Mouse (Mus musculus): ENCODE measurements at regions not wholly inside any gene's neighbourhood (a gene's known extent, or its start where the extent isn't known, plus 50 kb on each side); places are given as distances from the start of the nearest gene placed in this dataset.

GRCm38 (mm10) chr8:53096272-53096784 lies 415.2 kb upstream of the Aga start:
- Histone ChIP-seq H3K27ac (ENCODE audit: low read depth, low read length) (no peak overlapping the region), H3K9me3 (ENCODE audit: low read length) (no peaks in the 10 kb centered on the region), H3K4me2 (ENCODE audit: low read depth) (no peak overlapping the region), H3K36me3 (ENCODE audit: insufficient read depth) (no peaks in the 10 kb centered on the region), H3K9ac (no peak overlapping the region), H3K4me1 (ENCODE audit: insufficient read depth) (no peaks in the 10 kb centered on the region), H3K27me3 (ENCODE audit: insufficient read depth, low read length) (no peaks in the 10 kb centered on the region), H3K4me3 (ENCODE audit: low read depth, low read length) (no peak overlapping the region)
- no peak for TF ChIP-seq CTCF (IDR thresholded peaks at IDR 0.05; ENCODE audit: low read depth)
- no peak for ATAC-seq
- no peak for DNase-seq

- ATAC-seq (no peak), DNase-seq (no peak)
- 91% methylated on average over 6 of the region's 6 CpGs for WGBS
- TF ChIP-seq CTCF (IDR thresholded peaks at IDR 0.05; ENCODE audit: low read depth): no peak
- H3K9ac ChIP-seq: no peak overlapping the region
- H3K4me1 ChIP-seq (ENCODE audit: insufficient read depth): no peaks in the 10 kb centered on the region
- H3K27ac ChIP-seq (ENCODE audit: low read depth, low read length): no peak overlapping the region
- no peaks in the 10 kb centered on the region for H3K36me3 ChIP-seq (ENCODE audit: insufficient read depth)
- H3K9me3 ChIP-seq (ENCODE audit: low read length): no peaks in the 10 kb centered on the region
- no peak overlapping the region for H3K4me2 ChIP-seq (ENCODE audit: low read depth)
- H3K4me3 ChIP-seq (ENCODE audit: low read depth, low read length): no peak overlapping the region
- H3K27me3 ChIP-seq (ENCODE audit: insufficient read depth, low read length): no peaks in the 10 kb centered on the region
Measured at GRCm38 (mm10) chr8:53140041-53140440, 371.5 kb upstream of the Aga start.

- Histone ChIP-seq H3K9me3 (ENCODE audit: low read length) (no peaks in the 10 kb centered on the region), H3K9ac (no peak overlapping the region), H3K4me3 (ENCODE audit: low read depth, low read length) (no peak overlapping the region), H3K4me1 (ENCODE audit: insufficient read depth) (no peaks in the 10 kb centered on the region), H3K4me2 (ENCODE audit: low read depth) (no peak overlapping the region), H3K27ac (ENCODE audit: low read depth, low read length) (no peak overlapping the region), H3K27me3 (ENCODE audit: insufficient read depth, low read length) (no peaks in the 10 kb centered on the region), H3K36me3 (ENCODE audit: insufficient read depth) (no peaks in the 10 kb centered on the region)
- WGBS: 74% methylated on average over 2 of the region's 2 CpGs
- no peak for ATAC-seq
- TF ChIP-seq CTCF (IDR thresholded peaks at IDR 0.05; ENCODE audit: low read depth): no peak
- DNase-seq: no peak
Measured at GRCm38 (mm10) chr8:53148915-53149314, 362.6 kb upstream of the Aga start.

GRCm38 (mm10) chr8:53164017-53164416 lies 347.5 kb upstream of the Aga start:
- TF ChIP-seq CTCF (IDR thresholded peaks at IDR 0.05; ENCODE audit: low read depth): no peak

GRCm38 (mm10) chr8:53171694-53172299 lies 339.7 kb upstream of the Aga start:
- Histone ChIP-seq H3K4me2 (ENCODE audit: low read depth) (no peak overlapping the region), H3K9me3 (ENCODE audit: low read length) (no peaks in the 10 kb centered on the region), H3K4me1 (ENCODE audit: insufficient read depth) (no peaks in the 10 kb centered on the region), H3K9ac (no peak overlapping the region), H3K36me3 (ENCODE audit: insufficient read depth) (no peaks in the 10 kb centered on the region), H3K27ac (ENCODE audit: low read depth, low read length) (no peak overlapping the region), H3K27me3 (ENCODE audit: insufficient read depth, low read length) (no peaks in the 10 kb centered on the region), H3K4me3 (ENCODE audit: low read depth, low read length) (no peak overlapping the region)
- no peak for DNase-seq
- no peak for ATAC-seq
- WGBS: 90% methylated on average over 5 of the region's 5 CpGs
- TF ChIP-seq CTCF (IDR thresholded peaks at IDR 0.05; ENCODE audit: low read depth): no peak

More at GRCm38 (mm10) chr8:53164017-53164416, 347.5 kb upstream of the Aga start:
- no peak overlapping the region for H3K4me2 ChIP-seq (ENCODE audit: low read depth)
- H3K27me3 ChIP-seq (ENCODE audit: insufficient read depth, low read length): no peaks in the 10 kb centered on the region
- no peaks in the 10 kb centered on the region for H3K4me1 ChIP-seq (ENCODE audit: insufficient read depth)
- 43% methylated on average over 3 of the region's 3 CpGs for WGBS
- no peak overlapping the region for H3K27ac ChIP-seq (ENCODE audit: low read depth, low read length)
- H3K9me3 ChIP-seq (ENCODE audit: low read length): no peaks in the 10 kb centered on the region
- no peak overlapping the region for H3K4me3 ChIP-seq (ENCODE audit: low read depth, low read length)
- peak; percentile 45 for DNase-seq
- no peaks in the 10 kb centered on the region for H3K36me3 ChIP-seq (ENCODE audit: insufficient read depth)
- H3K9ac ChIP-seq: no peak overlapping the region
- ATAC-seq: no peak

DNA sequence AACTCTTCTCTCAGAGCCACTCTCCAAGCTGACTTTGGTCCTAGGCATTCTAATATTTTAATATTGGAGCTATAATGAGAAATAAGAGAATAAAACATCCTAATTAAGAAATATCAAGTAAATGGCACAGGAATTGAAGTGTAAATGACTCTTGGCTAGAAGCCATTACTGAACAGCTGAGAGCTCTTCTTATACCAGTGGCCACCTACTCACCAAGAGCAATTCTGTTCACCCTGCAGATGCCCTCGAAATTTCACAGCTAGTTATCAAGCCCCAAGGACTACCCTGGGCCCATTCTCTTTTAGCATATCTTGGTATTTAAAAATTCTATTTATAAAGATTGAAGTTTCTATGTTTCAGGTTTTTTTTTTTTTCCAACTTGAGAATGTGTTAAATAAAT lies 319.0 kb upstream of the Aga start:
- H3K36me3 ChIP-seq (ENCODE audit: insufficient read depth): no peaks in the 10 kb centered on the region
- no peak overlapping the region for H3K4me3 ChIP-seq (ENCODE audit: low read depth, low read length)
- H3K4me1 ChIP-seq (ENCODE audit: insufficient read depth): no peaks in the 10 kb centered on the region
- H3K9me3 ChIP-seq (ENCODE audit: low read length): no peaks in the 10 kb centered on the region
- no peak overlapping the region for H3K4me2 ChIP-seq (ENCODE audit: low read depth)
- H3K27ac ChIP-seq (ENCODE audit: low read depth, low read length): no peak overlapping the region
- H3K27me3 ChIP-seq (ENCODE audit: insufficient read depth, low read length): no peaks in the 10 kb centered on the region
- 38% methylated on average over 1 of the region's 1 CpGs for WGBS
- ATAC-seq (no peak), DNase-seq (no peak)
- no peak overlapping the region for H3K9ac ChIP-seq
- TF ChIP-seq CTCF (IDR thresholded peaks at IDR 0.05; ENCODE audit: low read depth): no peak

GRCm38 (mm10) chr8:53222194-53222593 lies 289.3 kb upstream of the Aga start:
- ATAC-seq: no peak

More at GRCm38 (mm10) chr8:53222194-53222593, 289.3 kb upstream of the Aga start:
- H3K9me3 ChIP-seq (ENCODE audit: low read length): no peaks in the 10 kb centered on the region
- no peak for DNase-seq
- H3K27me3 ChIP-seq (ENCODE audit: insufficient read depth, low read length): no peaks in the 10 kb centered on the region
- no peak overlapping the region for H3K4me2 ChIP-seq (ENCODE audit: low read depth)
- H3K27ac ChIP-seq (ENCODE audit: low read depth, low read length): no peak overlapping the region
- no peak overlapping the region for H3K9ac ChIP-seq
- no peaks in the 10 kb centered on the region for H3K36me3 ChIP-seq (ENCODE audit: insufficient read depth)
- no peak for TF ChIP-seq CTCF (IDR thresholded peaks at IDR 0.05; ENCODE audit: low read depth)
- H3K4me1 ChIP-seq (ENCODE audit: insufficient read depth): no peaks in the 10 kb centered on the region
- 88% methylated on average over 5 of the region's 5 CpGs for WGBS
- no peak overlapping the region for H3K4me3 ChIP-seq (ENCODE audit: low read depth, low read length)

Measured in forebrain, postnatal 0 days (tissue).